Mouse (Mus musculus): ENCODE data around the gene Olfr220. TPM values are rescaled to one million over a fixed set of nuclear protein-coding genes. Genes with fewer than 3 reads are reported as not detected.

The Olfr220 gene
- polyA plus RNA-seq (2011; ENCODE audit: insufficient read depth, insufficient read length, low replicate concordance, missing spikeins) = not detected in 2 replicates

DNA sequence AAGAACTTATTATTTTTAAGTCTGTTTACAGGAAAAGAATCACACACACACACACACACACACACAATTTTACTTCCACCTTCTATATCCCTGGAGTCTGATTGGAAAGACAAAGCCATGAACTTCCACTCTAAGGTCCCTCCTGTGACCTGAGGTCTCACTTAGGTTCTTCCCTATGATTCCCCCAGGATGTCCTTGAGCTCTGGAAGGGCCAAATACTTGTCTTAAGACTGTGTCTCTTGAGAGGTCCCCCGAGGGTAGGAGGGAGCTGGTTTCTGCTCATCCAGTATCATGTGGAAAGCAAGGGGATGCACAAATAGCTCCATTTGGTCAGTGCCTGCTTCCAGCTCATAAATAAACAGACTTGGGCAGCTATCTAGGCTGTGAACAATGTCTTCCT, at the start of gene Olfr220:
Gene Olfr220 (plus strand): TSS at position 301 of the 400 bp plus-strand sequence.
- no peak within 1 kb of the TSS for H3K27ac ChIP-seq (ENCODE audit: control insufficient read depth, insufficient read depth, low read depth, low read length, poor library complexity)
- TF ChIP-seq CTCF (IDR thresholded peaks at IDR 0.05; ENCODE audit: control insufficient read depth, insufficient read depth, low read length) (no peak), POLR2A (IDR thresholded peaks at IDR 0.05; ENCODE audit: borderline replicate concordance, control insufficient read depth, low read depth, low read length) (no peak)
- H3K4me1 ChIP-seq (ENCODE audit: control insufficient read depth, insufficient read depth, low read length) = no peaks in the 10 kb centered on the region
- no peak within 1 kb of the TSS for H3K4me3 ChIP-seq (replicated peaks; ENCODE audit: control insufficient read depth, low read depth, low read length)
- WGBS = 57% methylated on average over 1 of the region's 1 CpGs

DNA sequence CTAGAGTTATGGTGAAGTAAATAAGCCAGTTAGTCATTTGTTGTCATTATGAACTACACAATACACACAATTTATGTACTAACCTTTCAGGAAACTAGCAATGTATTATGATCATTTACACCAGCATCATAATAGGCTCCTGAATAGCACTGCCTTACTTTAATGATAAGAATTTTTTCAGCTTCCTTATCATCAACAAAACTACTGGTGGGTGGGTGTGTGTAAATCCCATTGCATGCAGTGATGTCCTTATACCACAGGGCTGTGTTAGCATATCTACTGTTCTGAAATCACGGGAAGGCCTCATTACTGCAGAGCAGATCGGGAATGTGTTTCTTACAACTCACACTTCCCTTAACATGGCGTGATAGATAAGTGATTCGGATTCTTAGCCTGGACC, 18.9 kb upstream of the Olfr220 start:
- Histone ChIP-seq H3K4me3 (replicated peaks; ENCODE audit: control insufficient read depth, low read depth, low read length) (no peak overlapping the region), H3K27ac (ENCODE audit: control insufficient read depth, insufficient read depth, low read depth, low read length, poor library complexity) (no peak overlapping the region), H3K4me1 (ENCODE audit: control insufficient read depth, insufficient read depth, low read length) (no peaks in the 10 kb centered on the region; the same call in 1 of the 2 replicates)
- TF ChIP-seq CTCF (IDR thresholded peaks at IDR 0.05; ENCODE audit: control insufficient read depth, insufficient read depth, low read length) = no peak
- no peak for TF ChIP-seq POLR2A (IDR thresholded peaks at IDR 0.05; ENCODE audit: borderline replicate concordance, control insufficient read depth, low read depth, low read length)
- WGBS = 76% methylated on average over 4 of the region's 4 CpGs

DNA sequence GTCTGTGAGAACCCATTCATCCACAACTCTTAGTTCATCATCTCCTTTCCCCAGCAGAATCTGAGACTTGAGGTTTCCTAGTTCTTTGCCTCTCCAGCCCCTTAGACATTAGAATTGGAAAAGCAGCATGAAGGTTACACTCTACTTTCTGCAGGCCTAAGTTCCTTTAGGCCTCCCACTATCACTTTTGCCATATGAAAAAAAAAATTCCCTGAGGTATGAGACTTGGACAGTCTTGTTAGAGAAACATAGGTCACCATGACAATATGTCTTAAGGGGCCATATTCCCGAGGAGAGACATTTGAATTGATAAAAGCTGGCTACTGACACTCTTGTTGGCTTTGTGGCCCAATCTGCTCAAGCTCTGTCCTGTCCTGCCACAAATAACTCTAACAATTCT, 18.1 kb upstream of the Olfr220 start, which contains the start of gene Olfr414:
Gene Olfr414 (plus strand): TSS at position 301 of the 400 bp plus-strand sequence.
- 53% methylated on average over 1 of the region's 1 CpGs for WGBS
- Histone ChIP-seq H3K4me3 (replicated peaks; ENCODE audit: control insufficient read depth, low read depth, low read length) (no peak within 1 kb of the TSS), H3K27ac (ENCODE audit: control insufficient read depth, insufficient read depth, low read depth, low read length, poor library complexity) (no peak within 1 kb of the TSS), H3K4me1 (ENCODE audit: control insufficient read depth, insufficient read depth, low read length) (no peaks in the 10 kb centered on the region; the same call in 1 of the 2 replicates)
- TF ChIP-seq CTCF (IDR thresholded peaks at IDR 0.05; ENCODE audit: control insufficient read depth, insufficient read depth, low read length) (no peak), POLR2A (IDR thresholded peaks at IDR 0.05; ENCODE audit: borderline replicate concordance, control insufficient read depth, low read depth, low read length) (no peak)

DNA sequence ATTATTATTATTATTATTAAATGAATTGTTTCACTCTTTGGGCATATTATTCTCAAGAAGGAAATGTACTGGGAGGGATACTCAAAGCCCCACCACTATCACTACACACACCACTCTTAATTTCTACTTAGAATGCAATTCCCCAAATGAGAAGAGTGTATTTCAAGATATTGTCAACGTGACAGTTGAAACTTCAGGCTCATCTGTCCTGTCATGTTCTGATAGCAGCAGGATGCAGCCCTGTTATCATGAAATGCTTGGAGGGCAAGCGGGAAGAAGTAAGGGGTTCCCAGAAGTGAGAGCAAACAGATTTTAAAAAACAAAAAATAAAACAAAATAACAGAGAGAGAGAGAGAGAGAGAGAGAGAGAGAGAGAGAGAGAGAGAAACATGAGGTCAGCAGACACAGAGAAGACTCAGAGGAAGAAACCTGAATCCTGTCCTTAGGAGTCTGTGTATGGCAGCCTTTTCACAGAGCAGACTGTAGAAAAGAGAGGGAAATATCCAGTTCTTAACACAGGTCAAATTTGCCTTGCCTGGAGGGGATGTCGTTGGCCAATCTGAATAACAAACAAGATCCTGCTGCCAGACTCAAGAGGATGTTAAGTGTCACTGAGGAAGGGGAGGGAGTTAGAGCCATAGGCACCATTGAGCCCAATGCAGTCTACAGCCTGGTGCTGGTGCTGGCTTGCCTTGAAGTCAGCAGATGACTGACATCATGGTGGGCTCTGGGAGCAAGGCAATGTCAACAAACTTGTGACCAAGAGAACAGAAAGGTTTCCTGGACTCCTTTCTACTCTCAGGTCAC, 15.5 kb upstream of the Olfr220 start:
- H3K27ac ChIP-seq (ENCODE audit: control insufficient read depth, insufficient read depth, low read depth, low read length, poor library complexity) = no peak overlapping the region
- WGBS = 52% methylated on average over 3 of the region's 3 CpGs
- no peak for TF ChIP-seq CTCF (IDR thresholded peaks at IDR 0.05; ENCODE audit: control insufficient read depth, insufficient read depth, low read length)
- no peak for TF ChIP-seq POLR2A (IDR thresholded peaks at IDR 0.05; ENCODE audit: borderline replicate concordance, control insufficient read depth, low read depth, low read length)
- no peaks in the 10 kb centered on the region; the same call in 1 of the 2 replicates for H3K4me1 ChIP-seq (ENCODE audit: control insufficient read depth, insufficient read depth, low read length)
- no peak overlapping the region for H3K4me3 ChIP-seq (replicated peaks; ENCODE audit: control insufficient read depth, low read depth, low read length)

DNA sequence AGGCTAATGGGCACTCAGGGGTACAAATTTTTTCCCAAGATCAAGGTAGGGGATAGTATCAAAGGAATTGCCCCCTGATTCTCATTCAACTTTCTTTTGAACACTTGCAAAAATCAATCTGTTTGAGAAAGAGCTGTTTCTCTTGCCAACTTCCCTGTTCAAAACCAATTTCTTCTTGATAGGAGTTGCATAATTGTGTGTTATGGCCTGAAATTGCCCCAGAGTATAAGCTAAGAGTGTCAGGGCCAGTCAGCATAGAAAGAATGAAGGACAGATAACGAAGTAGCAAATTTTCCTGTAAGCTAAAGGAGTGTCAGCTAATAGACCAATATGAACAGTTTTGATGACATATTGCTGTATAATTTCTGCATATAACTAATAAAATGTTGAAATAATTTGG, 14.5 kb upstream of the Olfr220 start:
- Histone ChIP-seq H3K4me1 (ENCODE audit: control insufficient read depth, insufficient read depth, low read length) (no peaks in the 10 kb centered on the region; the same call in 1 of the 2 replicates), H3K27ac (ENCODE audit: control insufficient read depth, insufficient read depth, low read depth, low read length, poor library complexity) (no peak overlapping the region), H3K4me3 (replicated peaks; ENCODE audit: control insufficient read depth, low read depth, low read length) (no peak overlapping the region)
- WGBS = 56% methylated on average over 1 of the region's 1 CpGs
- no peak for TF ChIP-seq CTCF (IDR thresholded peaks at IDR 0.05; ENCODE audit: control insufficient read depth, insufficient read depth, low read length)
- TF ChIP-seq POLR2A (IDR thresholded peaks at IDR 0.05; ENCODE audit: borderline replicate concordance, control insufficient read depth, low read depth, low read length) = no peak

DNA sequence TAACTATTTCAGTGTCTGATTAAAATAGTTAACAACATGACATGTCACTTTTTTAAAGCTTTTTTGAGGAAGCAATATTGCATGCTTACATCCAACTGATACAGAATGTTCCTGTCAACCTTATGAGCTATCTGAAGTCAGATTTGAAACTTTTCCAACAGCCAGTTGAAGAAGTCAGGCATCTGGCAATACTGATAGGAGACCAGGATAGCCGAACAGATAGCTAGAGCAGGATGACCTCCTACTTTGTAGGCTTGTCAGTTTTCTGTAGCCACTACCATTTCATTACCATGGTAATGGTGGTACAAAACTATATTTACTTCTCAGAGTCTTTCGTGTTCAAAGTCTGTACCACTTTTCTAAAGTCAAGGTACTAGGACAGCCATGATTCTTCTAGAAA, 13.5 kb upstream of the Olfr220 start:
- TF ChIP-seq POLR2A (IDR thresholded peaks at IDR 0.05; ENCODE audit: borderline replicate concordance, control insufficient read depth, low read depth, low read length) (no peak), CTCF (IDR thresholded peaks at IDR 0.05; ENCODE audit: control insufficient read depth, insufficient read depth, low read length) (no peak)
- H3K4me1 ChIP-seq (ENCODE audit: control insufficient read depth, insufficient read depth, low read length) = no peaks in the 10 kb centered on the region; the same call in 1 of the 2 replicates
- H3K27ac ChIP-seq (ENCODE audit: control insufficient read depth, insufficient read depth, low read depth, low read length, poor library complexity) = no peak overlapping the region
- WGBS = 46% methylated on average over 2 of the region's 2 CpGs
- H3K4me3 ChIP-seq (replicated peaks; ENCODE audit: control insufficient read depth, low read depth, low read length) = no peak overlapping the region

DNA sequence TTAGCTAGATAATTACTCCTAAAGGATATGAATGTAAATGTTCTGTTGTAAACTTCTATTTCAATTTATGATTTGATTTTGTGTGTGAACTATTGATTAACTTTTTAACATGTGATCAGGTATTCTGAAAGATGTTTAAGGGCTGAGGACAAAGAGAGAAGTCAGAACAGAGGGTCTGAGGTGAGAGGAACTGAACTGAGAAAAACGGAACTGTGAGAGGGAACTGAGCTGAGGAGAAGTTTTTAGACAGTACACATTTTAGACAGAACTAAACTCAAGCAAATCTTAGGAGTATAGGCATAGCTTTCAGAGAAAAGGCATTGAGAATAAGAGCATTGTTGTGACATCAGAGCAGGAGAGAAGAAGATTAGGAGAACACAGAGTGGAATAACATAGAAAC, 7.8 kb upstream of the Olfr220 start:
- Histone ChIP-seq H3K4me1 (ENCODE audit: control insufficient read depth, insufficient read depth, low read length) (no peaks in the 10 kb centered on the region), H3K4me3 (replicated peaks; ENCODE audit: control insufficient read depth, low read depth, low read length) (no peak overlapping the region), H3K27ac (ENCODE audit: control insufficient read depth, insufficient read depth, low read depth, low read length, poor library complexity) (no peak overlapping the region)
- WGBS = 2% methylated on average over 1 of the region's 1 CpGs
- no peak for TF ChIP-seq CTCF (IDR thresholded peaks at IDR 0.05; ENCODE audit: control insufficient read depth, insufficient read depth, low read length)
- TF ChIP-seq POLR2A (IDR thresholded peaks at IDR 0.05; ENCODE audit: borderline replicate concordance, control insufficient read depth, low read depth, low read length) = no peak

DNA sequence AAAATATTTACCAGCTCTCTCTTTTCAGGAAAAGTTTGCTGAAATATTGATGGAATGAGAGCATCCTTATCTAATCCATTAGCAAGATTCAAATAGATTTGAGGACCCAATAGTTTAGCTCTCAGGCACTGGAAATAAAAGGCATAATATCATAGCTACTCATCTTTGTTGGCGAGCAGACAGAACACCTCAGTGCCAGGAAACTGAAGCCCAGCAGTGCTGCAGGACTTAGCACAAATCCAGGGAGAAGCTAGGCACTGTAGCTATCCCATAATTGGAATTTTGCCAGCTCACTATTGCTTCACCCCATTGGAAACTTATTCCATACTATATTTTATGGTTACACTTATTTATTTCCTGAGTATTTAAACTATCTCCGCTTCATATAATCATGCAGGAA, 13.2 kb downstream of the Olfr220 start:
- Histone ChIP-seq H3K4me1 (ENCODE audit: control insufficient read depth, insufficient read depth, low read length) (no peaks in the 10 kb centered on the region), H3K27ac (ENCODE audit: control insufficient read depth, insufficient read depth, low read depth, low read length, poor library complexity) (no peak overlapping the region), H3K4me3 (replicated peaks; ENCODE audit: control insufficient read depth, low read depth, low read length) (no peak overlapping the region)
- TF ChIP-seq CTCF (IDR thresholded peaks at IDR 0.05; ENCODE audit: control insufficient read depth, insufficient read depth, low read length) (no peak), POLR2A (IDR thresholded peaks at IDR 0.05; ENCODE audit: borderline replicate concordance, control insufficient read depth, low read depth, low read length) (no peak)
- WGBS = 81% methylated on average over 2 of the region's 2 CpGs
